Mouse (Mus musculus): Measurements from ENCODE around the gene Tspan4.

DNA sequence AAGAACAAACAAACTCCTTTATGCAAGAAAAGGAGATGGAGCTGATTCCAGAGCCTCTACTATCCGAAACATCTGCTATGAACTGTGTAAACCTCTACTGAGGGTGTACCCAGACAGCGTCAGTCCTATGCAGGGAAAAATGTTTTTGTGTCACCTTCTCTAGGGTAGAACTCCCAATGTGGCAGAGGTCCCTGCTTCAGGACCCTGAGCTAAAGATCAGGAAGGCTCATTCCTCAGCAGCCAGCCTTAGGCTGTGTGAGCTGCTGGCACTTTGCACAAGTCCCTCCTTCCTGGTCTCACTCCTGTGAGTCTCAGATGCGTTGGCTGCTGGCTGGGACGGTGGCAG is 50.5 kb downstream of the Tspan4 start:
- TF ChIP-seq CHD2 (IDR thresholded peaks at IDR 0.05; ENCODE audit: low read depth, low read length) (no peak), ZC3H11A (IDR thresholded peaks at IDR 0.05; ENCODE audit: borderline replicate concordance, low read depth, low read length) (no peak), ZNF384 (IDR thresholded peaks at IDR 0.05; ENCODE audit: low read depth, low read length) (no peak)
